Mouse (Mus musculus) ovary, postnatal 10 days (tissue): ENCODE data around the gene 1700113H08Rik.

Experiments used
- DNase-seq: peaks from one replicate; pipeline ENCODE4 v3.0.0; 2022; ENCODE audit warnings: low spot score

Gene 1700113H08Rik

GRCm38 (mm10) chr10:87059447-87059846, 1.6 kb downstream of the 1700113H08Rik start:
- no peak for DNase-seq

DNA sequence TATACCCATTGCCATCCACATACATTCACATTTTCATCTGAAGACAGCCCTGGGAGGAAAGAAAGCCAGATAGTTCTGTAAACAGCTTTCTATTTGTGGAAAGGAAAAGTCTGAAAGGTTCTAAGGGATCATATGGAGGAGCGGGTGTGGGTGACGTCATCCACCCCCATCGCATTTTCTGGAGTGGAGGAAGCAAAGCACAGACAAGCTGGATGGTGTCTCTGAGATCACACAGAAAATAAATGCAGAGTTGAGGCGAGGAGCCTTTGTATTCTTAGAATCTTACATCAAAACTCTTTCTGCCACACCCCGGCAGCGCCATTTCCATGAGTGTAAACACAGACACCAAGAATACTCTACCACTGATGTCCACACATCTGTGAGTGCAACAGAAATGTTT, 26.4 kb downstream of the 1700113H08Rik start:
- DNase-seq = no peak

GRCm38 (mm10) chr10:87087646-87088045, 29.8 kb downstream of the 1700113H08Rik start:
- DNase-seq = no peak

DNA sequence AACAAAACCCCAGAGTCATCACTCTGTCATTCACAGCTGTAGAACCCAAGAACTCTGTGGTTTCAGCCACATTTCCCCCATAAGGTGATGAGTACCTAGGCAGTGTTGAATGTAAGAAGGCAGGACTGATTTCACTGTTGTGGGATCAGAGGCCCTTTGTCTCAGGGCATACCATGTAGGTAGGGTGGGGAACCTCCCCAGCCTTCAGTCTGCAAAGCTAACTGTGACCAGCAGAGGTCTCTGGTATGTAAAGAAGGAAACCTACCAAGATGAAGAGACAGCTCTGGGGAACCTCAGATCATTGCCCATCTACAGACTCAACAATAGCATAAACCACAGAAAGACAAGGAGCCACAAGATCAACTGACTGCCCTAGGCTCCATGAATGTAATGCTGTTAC, 36.4 kb downstream of the 1700113H08Rik start:
- DNase-seq = no peak

DNA sequence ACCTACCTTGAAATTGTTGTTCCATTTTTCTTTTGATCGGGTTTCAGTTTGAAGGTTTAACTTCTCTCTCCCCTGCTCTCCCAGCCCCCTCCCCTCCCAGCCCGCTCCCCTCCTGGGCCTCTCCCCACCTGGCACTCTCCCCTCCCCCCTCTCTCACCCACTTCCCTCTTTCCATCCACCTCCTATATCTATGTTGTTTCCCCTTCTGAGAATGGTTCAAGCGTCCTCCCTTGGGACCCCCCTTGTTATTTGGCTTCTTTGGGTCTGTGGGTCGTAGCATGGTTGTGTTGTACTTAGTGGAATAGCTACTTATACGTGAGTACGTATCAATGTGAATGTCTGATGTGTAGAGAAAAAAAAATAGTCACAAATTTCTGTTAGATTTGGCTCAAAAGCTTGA, 40.9 kb downstream of the 1700113H08Rik start:
- no peak for DNase-seq

DNA sequence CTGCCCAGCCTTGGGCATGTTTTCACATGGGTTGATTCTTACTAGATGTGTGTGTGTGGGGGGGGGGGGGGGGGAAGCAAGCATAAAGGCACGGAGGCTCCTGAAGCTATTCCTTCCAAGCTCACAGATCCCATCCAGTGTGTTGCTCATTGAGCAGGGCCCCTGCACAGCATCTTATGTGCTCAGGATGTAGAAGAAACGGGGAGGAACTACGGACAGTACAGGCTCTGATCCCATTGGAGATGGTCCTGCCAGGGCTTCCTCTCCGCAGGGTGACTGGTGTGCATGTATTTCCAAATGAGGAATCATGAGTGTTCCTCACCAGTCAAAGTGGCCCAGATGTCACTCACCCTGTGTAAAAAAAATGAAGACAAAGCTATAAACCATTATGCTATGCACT, 42.8 kb downstream of the 1700113H08Rik start:
- no peak for DNase-seq

DNA sequence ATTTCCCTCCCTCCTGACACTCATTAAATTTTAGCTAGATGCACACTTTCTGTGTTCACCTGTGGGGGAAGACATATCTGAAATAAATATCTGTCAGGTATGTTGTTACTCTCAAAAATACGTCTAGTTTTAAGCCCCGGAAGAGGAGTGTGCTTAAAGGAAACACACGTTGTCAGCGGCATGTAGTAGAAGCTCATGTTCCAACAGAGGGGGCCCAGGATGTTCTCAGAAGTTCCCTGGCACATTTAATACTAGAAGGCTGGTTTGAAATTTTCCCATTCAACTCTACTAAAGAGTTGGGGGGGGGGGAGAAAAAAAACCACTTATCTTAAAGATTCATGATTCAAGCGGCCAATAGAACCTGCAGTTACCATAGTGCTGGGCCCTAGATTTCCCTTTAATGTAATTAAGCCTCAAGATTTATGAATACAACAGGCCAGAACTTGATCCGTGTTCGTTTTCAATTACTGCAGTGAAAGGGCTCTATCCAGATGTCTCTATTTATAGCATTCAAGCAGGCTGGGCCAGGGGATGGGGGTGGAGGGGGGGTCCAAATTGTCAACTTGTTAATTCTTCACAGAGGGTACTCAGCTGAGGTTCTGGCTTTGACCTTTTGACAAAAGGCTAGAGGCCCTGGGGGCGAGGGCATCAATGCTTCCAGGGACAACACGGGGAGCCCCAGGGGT, 43.6 kb downstream of the 1700113H08Rik start:
- no peak for DNase-seq

DNA sequence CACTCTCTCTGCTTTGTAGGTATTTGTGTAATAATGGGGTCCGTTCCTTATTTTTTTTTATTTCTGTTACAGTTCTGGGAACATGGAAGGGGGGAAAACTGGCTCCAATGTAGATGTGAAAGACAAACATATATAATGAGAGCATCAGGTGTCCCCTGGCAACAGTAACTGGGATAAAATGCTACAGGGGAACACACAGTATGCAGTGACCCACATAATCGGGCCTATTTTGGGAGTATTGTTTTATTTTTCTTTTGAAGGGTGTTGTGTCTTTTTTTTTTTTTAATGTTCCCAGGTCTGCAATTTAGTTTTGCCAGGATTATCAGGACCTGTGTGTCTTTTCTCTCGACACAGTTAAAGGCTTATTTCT, 44.1 kb downstream of the 1700113H08Rik start:
- DNase-seq = no peak

GRCm38 (mm10) chr10:87102455-87102854, 44.6 kb downstream of the 1700113H08Rik start:
- no peak for DNase-seq

DNA sequence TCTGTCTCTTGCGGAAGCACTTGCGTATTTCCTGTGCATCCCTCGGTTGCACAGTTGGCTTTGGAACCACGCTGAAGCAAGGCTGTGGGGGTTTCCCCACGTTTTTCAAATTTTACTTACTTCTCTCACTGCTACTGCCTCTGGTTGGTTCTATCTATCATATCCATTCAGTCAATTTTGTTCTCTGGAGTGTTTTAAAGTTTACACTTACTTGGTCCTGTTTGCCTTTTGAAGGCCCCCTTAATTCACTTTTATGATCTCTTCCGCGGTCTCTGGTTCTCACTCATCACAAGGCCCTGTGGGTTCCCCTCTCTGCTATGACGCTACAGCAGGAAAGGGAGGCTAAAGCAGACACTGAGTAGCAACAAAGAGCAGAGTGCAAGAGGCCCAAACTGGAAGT, 45.4 kb downstream of the 1700113H08Rik start:
- DNase-seq = no peak

GRCm38 (mm10) chr10:87107565-87108297, 49.9 kb downstream of the 1700113H08Rik start:
- no peak for DNase-seq

DNA sequence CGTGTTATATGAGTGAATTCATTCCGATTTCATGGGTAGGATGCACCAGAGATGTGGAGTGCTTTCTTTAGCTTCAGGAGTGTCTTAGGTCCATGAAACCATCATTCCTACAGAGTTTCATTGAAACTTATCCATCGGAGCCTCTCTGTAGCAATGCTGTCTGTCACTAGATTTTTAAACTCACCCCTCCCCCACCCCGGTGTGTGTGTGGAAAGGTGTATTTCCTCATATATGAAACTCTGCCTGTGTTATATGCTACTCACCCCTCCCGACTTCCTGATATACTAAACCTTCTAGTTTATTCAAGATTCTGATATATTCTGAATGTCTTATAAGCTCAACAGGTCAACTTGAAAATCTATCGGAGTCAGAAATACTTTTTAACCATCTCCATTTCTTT, 50.5 kb downstream of the 1700113H08Rik start:
- no peak for DNase-seq

DNA sequence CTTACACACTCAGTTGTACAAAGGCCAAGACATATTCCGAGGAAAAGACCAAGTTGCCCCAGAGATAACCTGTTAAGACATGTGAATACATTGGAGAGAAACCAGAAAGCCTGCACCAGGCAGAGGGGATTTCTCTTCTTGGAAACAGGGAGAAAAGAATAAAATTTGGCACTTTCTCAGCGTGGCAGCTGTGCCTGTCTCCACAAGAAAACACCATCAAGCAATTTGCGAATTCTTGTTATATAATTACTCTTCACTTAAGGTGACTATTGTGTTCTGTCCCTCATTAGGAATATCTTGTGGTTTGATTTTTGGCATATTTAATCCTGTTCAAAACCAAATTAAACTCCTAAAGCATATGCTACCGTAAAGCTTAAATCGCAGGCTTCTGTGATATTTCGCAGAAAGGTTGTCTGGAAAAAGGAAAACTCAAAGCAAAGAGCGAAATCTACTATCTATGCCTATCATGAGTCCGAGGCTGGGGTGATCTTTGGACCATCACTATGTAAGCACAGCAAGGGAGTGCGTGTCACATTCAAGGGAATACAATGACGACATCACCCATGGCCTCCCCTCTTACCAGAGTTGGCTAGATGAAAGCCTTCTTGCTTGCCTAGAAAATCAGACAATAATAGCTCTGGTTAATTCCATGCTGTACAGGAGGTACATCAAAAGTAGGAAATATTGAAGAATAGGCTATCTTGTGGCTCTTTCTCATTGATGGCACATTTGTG, 51.4 kb downstream of the 1700113H08Rik start:
- DNase-seq = no peak

DNA sequence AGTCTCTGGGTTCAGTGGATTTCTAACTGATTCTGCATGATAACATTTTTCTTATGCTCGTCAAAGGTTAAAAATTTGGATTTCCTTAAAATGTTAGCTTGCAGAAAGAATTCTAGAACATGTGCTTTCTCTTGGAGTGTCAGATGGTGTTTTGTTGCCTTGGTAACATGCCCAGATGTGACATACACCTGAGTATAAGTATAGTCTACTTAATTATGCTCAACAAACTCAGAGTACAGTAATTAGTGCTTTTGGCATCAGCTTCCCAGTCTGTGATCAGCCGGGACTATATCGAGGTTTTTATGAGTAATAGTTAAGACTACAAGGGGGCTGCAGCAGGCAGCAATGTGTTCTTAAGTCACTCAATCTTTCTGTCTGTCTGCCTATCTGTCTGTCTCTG, 53.1 kb downstream of the 1700113H08Rik start:
- no peak for DNase-seq

DNA sequence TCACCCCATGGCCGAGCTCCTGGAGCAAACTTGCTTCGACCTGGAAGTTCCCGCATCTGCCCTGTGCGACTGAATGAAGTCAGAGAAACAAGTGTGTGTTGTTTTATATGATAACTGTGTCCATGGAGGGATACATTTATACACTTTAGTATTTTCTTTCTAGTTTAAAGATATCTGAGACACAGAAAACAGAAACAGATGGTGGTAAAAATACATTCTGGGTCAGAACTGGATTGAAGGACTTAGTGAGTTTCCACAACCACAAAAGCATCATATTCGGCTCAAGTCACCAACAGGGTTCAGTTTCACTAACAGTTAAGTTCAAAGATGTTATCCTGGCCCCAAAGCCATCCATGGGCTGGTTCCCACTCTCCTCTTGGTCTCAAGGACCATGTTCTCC, 67.2 kb downstream of the 1700113H08Rik start:
- no peak for DNase-seq

GRCm38 (mm10) chr10:87126186-87126824, 68.5 kb downstream of the 1700113H08Rik start:
- no peak for DNase-seq

- no peak for DNase-seq
Observed at GRCm38 (mm10) chr10:87151050-87151449, 93.2 kb downstream of the 1700113H08Rik start.

GRCm38 (mm10) chr10:87153731-87154505, 96.1 kb downstream of the 1700113H08Rik start:
- DNase-seq = no peak

GRCm38 (mm10) chr10:87159781-87160180, 101.9 kb downstream of the 1700113H08Rik start:
- no peak for DNase-seq

- no peak for DNase-seq
Observed at GRCm38 (mm10) chr10:87196123-87196756, 138.4 kb downstream of the 1700113H08Rik start.

DNA sequence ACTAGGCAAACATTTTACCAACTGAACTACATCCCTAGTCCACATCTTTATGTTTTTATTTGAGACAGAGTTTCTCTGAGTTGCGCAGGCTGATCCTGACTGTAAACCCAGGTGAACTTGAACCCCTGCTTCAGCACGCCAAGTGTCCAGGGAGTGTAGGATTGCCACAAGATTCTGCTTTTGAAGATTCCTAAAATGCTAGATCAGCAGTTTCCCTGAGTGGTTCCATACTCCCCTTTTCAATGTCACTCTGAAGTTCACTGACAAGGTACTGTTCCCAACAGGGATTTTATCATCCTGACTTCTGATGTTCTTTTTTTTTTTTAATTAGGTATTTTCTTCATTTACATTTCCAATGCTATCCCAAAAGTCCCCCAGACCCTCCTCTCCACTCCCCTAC, 140.9 kb downstream of the 1700113H08Rik start:
- no peak for DNase-seq
